Mouse (Mus musculus): Measurements from ENCODE around the gene Abca8b. TPM values are rescaled to one million over a fixed set of nuclear protein-coding genes. Genes with fewer than 3 reads are reported as not detected.
"Not testable (repeated sequence)": the region's sequence is repeated elsewhere in the genome, so short reads cannot be mapped to it uniquely, and the experiment has no call there.

Abca8b gene
- not detected in 2 replicates for total RNA-seq (2017)

- ATAC-seq (replicated peaks in 1 of 2; ENCODE audit: insufficient read depth in 1 of 2, low FRiP score in 2 of 2, low TSS enrichment in 1 of 2, low read depth in 1 of 2, poor library complexity in 2 of 2, severe bottlenecking in 2 of 2): peak; percentile 81 to 84
Observed at GRCm38 (mm10) chr11:109995624-109996023, at the start of gene Abca8b. Gene Abca8b, minus strand, starts transcription at chr11:109995845.

GRCm38 (mm10) chr11:110037795-110038194, 42.1 kb upstream of the Abca8b start:
- no peak for ATAC-seq (replicated peaks in 1 of 2; ENCODE audit: insufficient read depth in 1 of 2, low FRiP score in 2 of 2, low TSS enrichment in 1 of 2, low read depth in 1 of 2, poor library complexity in 2 of 2, severe bottlenecking in 2 of 2)

- no peak for ATAC-seq (replicated peaks in 1 of 2; ENCODE audit: insufficient read depth in 1 of 2, low FRiP score in 2 of 2, low TSS enrichment in 1 of 2, low read depth in 1 of 2, poor library complexity in 2 of 2, severe bottlenecking in 2 of 2)
Observed at GRCm38 (mm10) chr11:110028913-110029695, 33.5 kb upstream of the Abca8b start.

- no peak for ATAC-seq (replicated peaks in 1 of 2; ENCODE audit: insufficient read depth in 1 of 2, low FRiP score in 2 of 2, low TSS enrichment in 1 of 2, low read depth in 1 of 2, poor library complexity in 2 of 2, severe bottlenecking in 2 of 2)
Observed at GRCm38 (mm10) chr11:110010836-110011546, 15.3 kb upstream of the Abca8b start.

GRCm38 (mm10) chr11:109995013-109995412, 632 bp downstream of the Abca8b start:
- peak in 1 of 2 experiments; percentile 29; a peak in 1 of 4 replicates for ATAC-seq (replicated peaks in 1 of 2; ENCODE audit: insufficient read depth in 1 of 2, low FRiP score in 2 of 2, low TSS enrichment in 1 of 2, low read depth in 1 of 2, poor library complexity in 2 of 2, severe bottlenecking in 2 of 2)

GRCm38 (mm10) chr11:109994014-109994413, 1.6 kb downstream of the Abca8b start:
- ATAC-seq (replicated peaks in 1 of 2; ENCODE audit: insufficient read depth in 1 of 2, low FRiP score in 2 of 2, low TSS enrichment in 1 of 2, low read depth in 1 of 2, poor library complexity in 2 of 2, severe bottlenecking in 2 of 2): no peak

GRCm38 (mm10) chr11:109991270-109991669, 4.4 kb downstream of the Abca8b start:
- no peak; a peak in 1 of 4 replicates for ATAC-seq (replicated peaks in 1 of 2; ENCODE audit: insufficient read depth in 1 of 2, low FRiP score in 2 of 2, low TSS enrichment in 1 of 2, low read depth in 1 of 2, poor library complexity in 2 of 2, severe bottlenecking in 2 of 2)

- no peak for ATAC-seq (replicated peaks in 1 of 2; ENCODE audit: insufficient read depth in 1 of 2, low FRiP score in 2 of 2, low TSS enrichment in 1 of 2, low read depth in 1 of 2, poor library complexity in 2 of 2, severe bottlenecking in 2 of 2)
Observed at GRCm38 (mm10) chr11:109990256-109990655, 5.4 kb downstream of the Abca8b start.

- ATAC-seq (replicated peaks in 1 of 2; ENCODE audit: insufficient read depth in 1 of 2, low FRiP score in 2 of 2, low TSS enrichment in 1 of 2, low read depth in 1 of 2, poor library complexity in 2 of 2, severe bottlenecking in 2 of 2): no peak
Observed at GRCm38 (mm10) chr11:109988164-109988563, 7.5 kb downstream of the Abca8b start.

GRCm38 (mm10) chr11:109987460-109988072, 8.1 kb downstream of the Abca8b start:
- ATAC-seq (replicated peaks in 1 of 2; ENCODE audit: insufficient read depth in 1 of 2, low FRiP score in 2 of 2, low TSS enrichment in 1 of 2, low read depth in 1 of 2, poor library complexity in 2 of 2, severe bottlenecking in 2 of 2): not testable (repeated sequence)

GRCm38 (mm10) chr11:109981872-109982271, 13.8 kb downstream of the Abca8b start:
- no peak for ATAC-seq (replicated peaks in 1 of 2; ENCODE audit: insufficient read depth in 1 of 2, low FRiP score in 2 of 2, low TSS enrichment in 1 of 2, low read depth in 1 of 2, poor library complexity in 2 of 2, severe bottlenecking in 2 of 2)

- ATAC-seq (replicated peaks in 1 of 2; ENCODE audit: insufficient read depth in 1 of 2, low FRiP score in 2 of 2, low TSS enrichment in 1 of 2, low read depth in 1 of 2, poor library complexity in 2 of 2, severe bottlenecking in 2 of 2): no peak
Observed at GRCm38 (mm10) chr11:109970521-109970920, 25.1 kb downstream of the Abca8b start.

- ATAC-seq (replicated peaks in 1 of 2; ENCODE audit: insufficient read depth in 1 of 2, low FRiP score in 2 of 2, low TSS enrichment in 1 of 2, low read depth in 1 of 2, poor library complexity in 2 of 2, severe bottlenecking in 2 of 2): no peak
Observed at GRCm38 (mm10) chr11:109961495-109962492, 33.9 kb downstream of the Abca8b start.

GRCm38 (mm10) chr11:109955185-109955584, 40.5 kb downstream of the Abca8b start:
- ATAC-seq (replicated peaks in 1 of 2; ENCODE audit: insufficient read depth in 1 of 2, low FRiP score in 2 of 2, low TSS enrichment in 1 of 2, low read depth in 1 of 2, poor library complexity in 2 of 2, severe bottlenecking in 2 of 2): no peak

GRCm38 (mm10) chr11:109936915-109937314, 58.7 kb downstream of the Abca8b start:
- peak in 1 of 2 experiments; percentile 54; a peak in 2 of 4 replicates for ATAC-seq (replicated peaks in 1 of 2; ENCODE audit: insufficient read depth in 1 of 2, low FRiP score in 2 of 2, low TSS enrichment in 1 of 2, low read depth in 1 of 2, poor library complexity in 2 of 2, severe bottlenecking in 2 of 2)

- ATAC-seq (replicated peaks in 1 of 2; ENCODE audit: insufficient read depth in 1 of 2, low FRiP score in 2 of 2, low TSS enrichment in 1 of 2, low read depth in 1 of 2, poor library complexity in 2 of 2, severe bottlenecking in 2 of 2): not testable (repeated sequence)
Observed at GRCm38 (mm10) chr11:109933207-109933606, 62.4 kb downstream of the Abca8b start.

- no peak for ATAC-seq (replicated peaks in 1 of 2; ENCODE audit: insufficient read depth in 1 of 2, low FRiP score in 2 of 2, low TSS enrichment in 1 of 2, low read depth in 1 of 2, poor library complexity in 2 of 2, severe bottlenecking in 2 of 2)
Observed at GRCm38 (mm10) chr11:109928489-109928888, 67.2 kb downstream of the Abca8b start.

All from hematopoietic stem cell, adult 5-6 weeks (primary cell).